Mouse (Mus musculus) forebrain, postnatal 0 days (tissue): ENCODE measurements at regions not wholly inside any gene's neighbourhood (a gene's known extent, or its start where the extent isn't known, plus 50 kb on each side); places are given as distances from the start of the nearest gene placed in this dataset.

Experiments
- ATAC-seq: fragments of 200-750 bp; cut with Nextera tagmentation; 2 replicates; pipeline ENCODE4 v1.8.0; 2017; ENCODE audit warnings: mild to moderate bottlenecking, moderate library complexity
- DNase-seq: peaks from one replicate; pipeline ENCODE4 v3.0.0-alpha.2; 2015
- H3K27ac ChIP-seq: fragments of 300-500 bp; sonication (generic); 2 replicates; pipeline ENCODE4 v1.5.1; 2014; ENCODE audit warnings: low read depth, mild to moderate bottlenecking, antibody characterized with exemption, low read length, moderate library complexity, mixed read lengths
- H3K27me3 ChIP-seq: fragments of 300-500 bp; sonication (generic); 2 replicates; pipeline ENCODE4 v1.6.1; 2014; ENCODE audit warnings: mild to moderate bottlenecking, low read length, mixed read lengths; ENCODE audit not compliant: insufficient read depth
- H3K36me3 ChIP-seq: fragments of 300-500 bp; sonication (generic); 2 replicates; pipeline ENCODE4 v1.6.1; 2014; ENCODE audit warnings: mild to moderate bottlenecking, moderate library complexity; ENCODE audit not compliant: insufficient read depth
- H3K4me1 ChIP-seq: fragments of 300-500 bp; sonication (generic); 2 replicates; pipeline ENCODE4 v1.6.1; 2014; ENCODE audit warnings: antibody characterized with exemption; ENCODE audit not compliant: insufficient read depth
- H3K4me2 ChIP-seq: fragments of 300-500 bp; sonication (generic); 2 replicates; pipeline ENCODE4 v1.6.1; 2014; ENCODE audit warnings: low read depth, mild to moderate bottlenecking, moderate library complexity
- H3K4me3 ChIP-seq: fragments of 300-500 bp; sonication (generic); 2 replicates; pipeline ENCODE4 v1.5.1; 2014; ENCODE audit warnings: low read depth, low read length, mixed read lengths
- H3K9ac ChIP-seq: fragments of 300-500 bp; sonication (generic); 2 replicates; pipeline ENCODE4 v1.6.1; 2014; ENCODE audit warnings: mild to moderate bottlenecking
- H3K9me3 ChIP-seq: fragments of 300-500 bp; sonication (generic); 2 replicates; pipeline ENCODE4 v1.6.1; 2016; ENCODE audit warnings: low read length
- CTCF ChIP-seq: sonication (generic); IDR thresholded peaks from 2 replicates; pipeline ENCODE4 v1.5.1; 2016; ENCODE audit warnings: antibody characterized with exemption, control low read depth, low read depth
- WGBS: fragments of 180-500 bp; shearing (Covaris S2); extraction: QIAGEN DNeasy Blood & Tissue Kit; methylation state at CpG from one replicate; pipeline ENCODE4 v1.1.7; 2014; 5-methylcytosine and 5-hydroxymethylcytosine counted together

DNA sequence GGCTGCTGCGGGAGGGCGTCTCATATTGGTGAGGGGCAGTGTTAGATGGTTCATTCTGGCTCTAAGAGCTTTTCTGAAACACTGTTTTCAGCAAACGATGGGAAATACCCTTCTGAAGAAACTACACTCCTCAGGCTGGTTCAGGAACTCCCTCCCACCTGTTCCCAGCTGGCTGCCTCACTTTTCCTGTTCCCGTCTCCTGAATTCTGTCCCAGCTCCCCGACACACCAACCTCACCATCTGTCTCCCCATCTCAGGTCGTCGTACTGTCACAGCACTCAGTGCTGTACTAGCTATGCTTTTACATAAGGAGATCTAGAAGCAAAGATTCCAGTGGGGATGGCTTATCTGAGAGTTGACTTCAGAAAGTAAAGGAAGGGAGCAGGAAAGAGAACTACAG, 309.2 kb upstream of the Chd6 start:
- no peaks in the 10 kb centered on the region for H3K36me3 ChIP-seq
- H3K27me3 ChIP-seq, result no peaks in the 10 kb centered on the region
- TF ChIP-seq CTCF, result no peak
- no peak overlapping the region for H3K9ac ChIP-seq
- H3K4me1 ChIP-seq, result no peaks in the 10 kb centered on the region
- no peak overlapping the region for H3K27ac ChIP-seq
- no peak overlapping the region for H3K4me3 ChIP-seq
- 81% methylated on average over 7 of the region's 7 CpGs for WGBS
- ATAC-seq (no peak), DNase-seq (no peak)
- no peak overlapping the region for H3K4me2 ChIP-seq
- no peaks in the 10 kb centered on the region for H3K9me3 ChIP-seq

DNA sequence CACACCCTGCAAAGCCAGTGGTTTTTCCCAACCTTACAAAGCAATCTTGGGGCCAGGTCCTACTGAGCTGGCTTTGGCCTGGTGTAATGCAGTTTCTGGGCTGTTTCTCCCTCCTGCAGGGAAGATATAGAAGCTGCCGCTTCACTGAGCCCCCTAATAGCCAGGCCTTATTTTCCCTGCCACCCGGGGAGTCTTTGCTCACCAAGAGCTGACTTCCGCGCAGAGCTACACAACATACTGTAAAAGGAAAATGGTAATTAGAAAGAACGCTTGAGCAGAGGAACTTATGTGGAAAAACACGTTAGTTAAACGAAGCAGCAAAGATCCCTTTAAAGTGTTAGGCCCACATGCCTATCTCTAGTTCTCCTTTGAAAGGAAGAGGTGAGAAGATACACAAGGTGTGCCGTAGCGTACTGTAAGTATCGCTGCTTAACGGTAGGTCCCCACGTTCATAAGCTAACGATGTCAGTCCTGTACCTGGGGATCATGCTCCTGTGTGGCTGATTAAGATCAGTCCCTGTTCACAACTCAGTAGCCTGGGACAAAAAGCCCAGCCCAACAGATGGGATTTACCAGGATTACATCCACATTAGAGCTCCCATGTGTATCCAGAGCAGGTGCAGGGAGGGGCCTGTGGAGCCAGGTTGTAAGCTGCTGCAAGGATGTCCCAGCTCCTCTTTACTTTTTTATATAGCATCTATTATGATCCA, 307.5 kb upstream of the Chd6 start:
- H3K9me3 ChIP-seq, result no peaks in the 10 kb centered on the region
- 24% methylated on average over 13 of the region's 13 CpGs for WGBS
- H3K9ac ChIP-seq, result no peak overlapping the region
- no peaks in the 10 kb centered on the region for H3K36me3 ChIP-seq
- DNase-seq, result no peak
- no peaks in the 10 kb centered on the region for H3K4me1 ChIP-seq
- H3K4me3 ChIP-seq, result no peak overlapping the region
- H3K4me2 ChIP-seq, result no peak overlapping the region
- no peak overlapping the region for H3K27ac ChIP-seq
- TF ChIP-seq CTCF, result no peak
- no peak for ATAC-seq
- no peaks in the 10 kb centered on the region for H3K27me3 ChIP-seq

DNA sequence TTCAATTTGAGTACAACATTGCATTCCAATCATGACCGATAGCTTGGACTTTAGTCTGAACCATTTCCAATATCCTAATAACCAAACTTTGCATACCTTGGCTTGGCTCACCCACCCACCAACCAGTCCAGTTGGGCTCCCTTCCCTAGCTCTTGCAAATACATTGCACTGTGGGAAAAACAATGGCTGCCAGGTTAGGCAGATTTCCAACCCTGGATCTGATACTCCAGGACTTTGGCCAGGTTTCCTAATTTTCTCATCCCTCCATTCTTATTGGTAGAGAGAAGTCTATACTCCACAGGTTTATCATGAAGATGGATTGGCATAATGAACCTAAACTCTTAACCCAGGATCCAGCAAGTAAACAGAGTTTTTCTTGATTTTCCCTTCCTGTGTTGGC, 299.4 kb upstream of the Chd6 start:
- Histone ChIP-seq H3K27ac (no peak overlapping the region), H3K27me3 (no peaks in the 10 kb centered on the region), H3K9me3 (no peaks in the 10 kb centered on the region), H3K4me1 (no peaks in the 10 kb centered on the region), H3K36me3 (no peaks in the 10 kb centered on the region), H3K9ac (no peak overlapping the region), H3K4me3 (no peak overlapping the region), H3K4me2 (no peak overlapping the region)
- DNase-seq, result no peak
- 79% methylated on average over 1 of the region's 1 CpGs for WGBS
- TF ChIP-seq CTCF, result no peak
- no peak for ATAC-seq

DNA sequence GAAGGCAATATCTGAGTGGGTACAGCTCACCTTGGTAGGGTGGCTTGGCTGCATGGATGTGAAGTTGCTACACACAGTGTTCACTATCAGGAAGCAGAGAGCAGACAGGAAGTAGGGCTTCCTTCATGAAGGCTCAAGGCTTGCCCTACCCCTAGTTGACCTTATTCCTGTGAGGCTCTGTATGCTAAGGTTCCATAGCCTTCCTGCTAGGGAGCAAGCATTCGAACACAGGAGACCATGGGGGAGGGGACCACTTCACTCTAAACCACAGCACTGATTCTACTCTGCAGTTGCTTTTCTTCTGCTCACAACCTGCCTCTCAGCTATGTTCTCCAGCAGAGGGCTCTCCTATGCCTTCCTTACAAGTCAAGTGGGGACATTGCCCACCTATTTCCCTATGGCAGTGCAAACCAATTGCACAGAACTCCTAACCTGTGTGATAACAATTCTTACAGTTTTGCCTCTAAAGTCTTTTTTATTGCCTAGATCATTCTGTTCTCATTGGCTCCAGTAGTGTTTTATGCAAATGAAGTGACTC, 297.0 kb upstream of the Chd6 start:
- no peak overlapping the region for H3K9ac ChIP-seq
- no peaks in the 10 kb centered on the region for H3K9me3 ChIP-seq
- no peak overlapping the region for H3K4me3 ChIP-seq
- no peaks in the 10 kb centered on the region for H3K4me1 ChIP-seq
- peak; percentile 48 for TF ChIP-seq CTCF
- DNase-seq (no peak), ATAC-seq (no peak)
- no peak overlapping the region for H3K27ac ChIP-seq
- H3K27me3 ChIP-seq, result no peaks in the 10 kb centered on the region
- H3K36me3 ChIP-seq, result no peaks in the 10 kb centered on the region
- WGBS, result 57% methylated on average over 1 of the region's 1 CpGs
- no peak overlapping the region for H3K4me2 ChIP-seq

DNA sequence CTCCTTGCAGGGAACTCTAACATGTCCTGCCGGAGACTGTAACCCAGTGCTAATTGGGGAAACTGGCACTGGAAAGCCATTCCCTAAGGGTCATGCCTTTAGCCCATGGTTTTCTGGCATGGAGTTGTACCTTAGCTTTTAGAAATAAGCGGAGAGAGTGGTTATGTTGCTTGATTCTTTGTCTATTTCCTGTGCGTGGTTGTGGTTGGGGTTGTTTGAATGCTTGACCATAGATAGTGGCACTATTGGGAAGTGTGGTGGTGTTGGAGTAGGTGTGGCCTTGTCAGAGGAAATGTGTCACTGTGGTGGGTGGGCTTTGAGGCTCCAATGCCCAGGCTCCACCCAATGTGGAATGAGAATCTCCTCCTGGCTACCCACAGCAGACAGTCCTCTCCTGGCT, 289.2 kb upstream of the Chd6 start:
- Histone ChIP-seq H3K36me3 (no peaks in the 10 kb centered on the region), H3K9me3 (no peaks in the 10 kb centered on the region), H3K9ac (no peak overlapping the region), H3K4me2 (no peak overlapping the region), H3K27me3 (no peaks in the 10 kb centered on the region), H3K4me1 (no peaks in the 10 kb centered on the region), H3K4me3 (no peak overlapping the region), H3K27ac (no peak overlapping the region)
- TF ChIP-seq CTCF, result no peak
- 95% methylated on average over 3 of the region's 3 CpGs for WGBS
- DNase-seq (no peak), ATAC-seq (no peak)

DNA sequence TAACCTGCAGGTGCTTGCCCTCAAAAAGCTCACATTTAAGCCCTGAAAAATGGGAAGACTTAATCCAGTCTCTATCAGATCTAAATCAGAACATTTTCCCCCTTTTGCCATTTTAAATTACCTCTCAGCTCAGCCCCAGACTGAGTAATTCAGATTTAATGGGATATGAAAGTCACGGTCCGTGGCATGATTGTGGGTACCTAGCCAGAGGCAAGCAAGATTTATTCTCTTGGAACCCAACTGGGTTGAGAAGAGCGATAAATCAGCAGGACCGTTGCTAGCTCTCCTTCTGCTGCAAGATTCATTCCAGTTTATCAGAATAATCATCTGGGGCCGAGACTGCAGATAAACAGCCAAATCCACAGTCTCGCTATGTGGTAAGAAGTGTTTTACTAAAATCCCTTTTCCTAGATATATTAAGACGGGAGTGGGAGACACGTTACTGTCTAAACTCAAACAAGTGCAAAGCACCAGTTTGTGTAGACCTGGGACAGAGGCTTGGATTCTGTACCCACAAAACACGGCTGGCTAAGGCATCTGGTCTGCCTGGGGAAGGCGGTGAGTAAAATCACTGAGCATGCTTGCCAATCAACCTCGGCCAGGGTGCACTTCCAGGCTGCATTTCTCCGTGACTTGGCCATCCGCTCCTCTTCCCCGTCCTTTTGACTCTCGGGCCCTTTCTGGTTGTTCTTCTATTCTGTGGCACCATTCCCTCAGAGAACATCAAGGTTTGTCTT, 282.2 kb upstream of the Chd6 start:
- no peaks in the 10 kb centered on the region for H3K27me3 ChIP-seq
- H3K9ac ChIP-seq, result no peak overlapping the region
- H3K9me3 ChIP-seq, result no peaks in the 10 kb centered on the region
- H3K4me2 ChIP-seq, result no peak overlapping the region
- WGBS, result 65% methylated on average over 15 of the region's 15 CpGs
- no peak overlapping the region for H3K27ac ChIP-seq
- 0 out of 2 replicates have a peak, but pooled peaks cover 4% of the 10 kb centered on the region for H3K4me1 ChIP-seq
- no peaks in the 10 kb centered on the region for H3K36me3 ChIP-seq
- H3K4me3 ChIP-seq, result no peak overlapping the region
- DNase-seq, result no peak
- TF ChIP-seq CTCF, result no peak
- no peak for ATAC-seq

DNA sequence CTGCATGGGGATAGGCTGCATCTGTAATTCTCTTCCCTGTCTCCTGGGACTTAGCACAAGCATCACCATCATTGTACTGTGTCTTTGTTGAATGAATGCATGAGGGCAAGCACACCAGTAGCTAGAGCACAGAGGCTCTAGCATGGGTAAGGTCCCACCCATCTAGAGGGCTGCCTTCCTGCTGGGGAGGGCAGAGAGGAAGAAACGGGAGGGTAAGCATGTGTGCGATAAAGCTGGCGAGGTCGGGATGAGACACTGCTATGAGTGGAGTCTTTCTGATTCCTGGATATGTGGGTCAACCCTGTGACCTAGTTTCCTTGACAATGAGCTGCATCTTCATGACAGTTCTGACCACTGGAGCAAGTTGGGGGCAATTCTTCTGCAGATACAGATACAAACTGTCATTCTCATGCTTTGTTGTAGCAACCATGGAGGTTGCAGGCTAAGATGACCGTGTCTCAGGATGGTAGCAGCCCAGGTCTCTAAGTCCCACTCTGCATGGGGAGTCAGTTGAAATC, 280.5 kb upstream of the Chd6 start:
- Histone ChIP-seq H3K4me1 (0 out of 2 replicates have a peak, but pooled peaks cover 4% of the 10 kb centered on the region), H3K4me3 (no peak overlapping the region), H3K9me3 (no peaks in the 10 kb centered on the region), H3K27me3 (no peaks in the 10 kb centered on the region), H3K27ac (no peak overlapping the region), H3K36me3 (no peaks in the 10 kb centered on the region), H3K4me2 (no peak overlapping the region), H3K9ac (no peak overlapping the region)
- TF ChIP-seq CTCF, result no peak
- ATAC-seq (no peak), DNase-seq (no peak)
- 83% methylated on average over 5 of the region's 5 CpGs for WGBS
